Comparison of ENCODE assay signal across 8 mouse cellular contexts in the genomic region with DNA sequence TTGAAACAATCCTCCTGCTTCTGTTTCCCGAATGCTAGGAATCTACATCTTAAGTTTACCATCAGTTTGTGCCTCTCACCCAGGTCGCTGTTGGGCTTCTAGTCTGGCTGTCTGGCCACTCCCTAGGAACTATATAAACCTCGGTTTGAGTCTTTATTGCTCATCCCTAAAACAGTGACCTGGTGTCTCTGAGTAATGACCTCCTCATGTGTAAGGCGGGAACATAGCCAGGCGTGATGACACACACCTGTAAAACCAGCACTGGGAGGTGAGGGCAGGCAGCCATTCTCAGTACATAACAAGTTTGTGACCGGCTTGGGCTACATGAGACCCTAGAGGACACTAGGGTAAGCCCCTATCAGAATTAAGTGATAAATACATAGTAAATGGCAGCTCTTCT. TPM values are rescaled to one million over a fixed set of nuclear protein-coding genes. Genes with fewer than 3 reads are reported as not detected.
DNase-seq lines count a peak whose midpoint lies in the region; ATAC-seq and TF ChIP-seq lines count a peak whose summit lies in the region.

No protein-coding gene starts in this region.

- H3K9ac ChIP-seq in forebrain, embryonic 14.5 days (ENCODE audit: low read length) = peak overlapping the region; percentile 79; the same call in 1 of the 2 replicates
- peak overlapping the region; percentile 85; the same call in 1 of the 2 replicates for H3K9ac ChIP-seq in liver, embryonic 15.5 days

- no peak for DNase-seq in heart, embryonic 10.5 days (ENCODE audit: low spot score)
- no peak for DNase-seq in heart, postnatal 25 days (ENCODE audit: low spot score)
- no peak for DNase-seq in forebrain, embryonic 14.5 days (ENCODE audit: low spot score)
- DNase-seq in thymus, adult 2 months = no peak
- no peak for DNase-seq in left cerebral cortex, postnatal 10 days (ENCODE audit: extremely low spot score in 1 of 2, low spot score in 2 of 2)
- no peak for DNase-seq in spleen, postnatal 10 days (ENCODE audit: low spot score in 2 of 2)

- H3K4me3 ChIP-seq in heart, embryonic 10.5 days = peak overlapping the region; percentile 85; the same call in 1 of the 2 replicates
- H3K4me3 ChIP-seq in E14TG2a.4 (replicated peaks; ENCODE audit: low read length) = peak overlapping the region; percentile 95
- 0 out of 2 replicates have a peak overlapping the region, but pooled peaks have one; percentile 67 for H3K4me3 ChIP-seq in forebrain, embryonic 14.5 days (ENCODE audit: low read depth, low read length)
- H3K4me3 ChIP-seq in liver, embryonic 15.5 days (replicated peaks) = peak overlapping the region; percentile 79
- H3K4me3 ChIP-seq in thymus, adult 2 months (ENCODE audit: control insufficient read depth, insufficient read depth, low read length) = no peak overlapping the region

- TF ChIP-seq CTCF in E14TG2a.4 (conservative IDR thresholded peaks at IDR 0.05; ENCODE audit: low read length) = no peak
- TF ChIP-seq CTCF in thymus, adult 2 months (IDR thresholded peaks at IDR 0.05; ENCODE audit: borderline replicate concordance, control insufficient read depth, extremely low read depth, insufficient read depth, low read length, poor library complexity) = no peak

- peak overlapping the region; percentile 84 for H3K4me2 ChIP-seq in forebrain, embryonic 14.5 days (ENCODE audit: low read length)
- peak overlapping the region; percentile 88 for H3K4me2 ChIP-seq in liver, embryonic 15.5 days

- peaks cover 24% of the 10 kb centered on the region for H3K36me3 ChIP-seq in heart, embryonic 10.5 days
- peaks cover 32% of the 10 kb centered on the region for H3K36me3 ChIP-seq in E14TG2a.4 (ENCODE audit: insufficient read depth, low read length)
- H3K36me3 ChIP-seq in forebrain, embryonic 14.5 days (ENCODE audit: control insufficient read depth, insufficient read depth, low read length) = peaks cover 21% of the 10 kb centered on the region
- H3K36me3 ChIP-seq in liver, embryonic 15.5 days (replicated peaks) = peaks cover 23% of the 10 kb centered on the region
- peaks cover 5% of the 10 kb centered on the region; the same call in 1 of the 2 replicates for H3K36me3 ChIP-seq in thymus, adult 2 months (ENCODE audit: control insufficient read depth, insufficient read depth, low read length)

- H3K4me1 ChIP-seq in heart, embryonic 10.5 days = peaks cover 40% of the 10 kb centered on the region
- H3K4me1 ChIP-seq in E14TG2a.4 (replicated peaks; ENCODE audit: low read depth, low read length) = peaks cover 80% of the 10 kb centered on the region
- peaks cover 12% of the 10 kb centered on the region; the same call in 1 of the 2 replicates for H3K4me1 ChIP-seq in forebrain, embryonic 14.5 days (ENCODE audit: control insufficient read depth, insufficient read depth, low read length)
- peaks cover 46% of the 10 kb centered on the region for H3K4me1 ChIP-seq in liver, embryonic 15.5 days (replicated peaks)
- peaks cover 12% of the 10 kb centered on the region for H3K4me1 ChIP-seq in thymus, adult 2 months (replicated peaks; ENCODE audit: control insufficient read depth, insufficient read depth, low read length)

- H3K27ac ChIP-seq in heart, embryonic 10.5 days = peak overlapping the region; percentile 90
- no peak overlapping the region for H3K27ac ChIP-seq in forebrain, embryonic 14.5 days (ENCODE audit: low read depth, low read length)
- H3K27ac ChIP-seq in liver, embryonic 15.5 days (replicated peaks) = peak overlapping the region; percentile 87; the same call in 1 of the 2 replicates
- H3K27ac ChIP-seq in thymus, adult 2 months (ENCODE audit: control insufficient read depth, insufficient read depth, low read length) = no peak overlapping the region

- no peak for ATAC-seq in forebrain, embryonic 14.5 days
- no peak for ATAC-seq in liver, embryonic 15.5 days (ENCODE audit: insufficient read depth)

- no peak for TF ChIP-seq POLR2A in thymus, adult 2 months (IDR thresholded peaks at IDR 0.05; ENCODE audit: control insufficient read depth, extremely low read depth, insufficient read depth, low read length, poor library complexity)

- intact Hi-C loops in heart, postnatal 25 days (cut with DNase I) = no loop called here
- intact Hi-C loops in left cerebral cortex, postnatal 10 days (cut with DNase I) = no loop called here

- H3K27me3 ChIP-seq in heart, embryonic 10.5 days (ENCODE audit: insufficient read depth, poor library complexity, severe bottlenecking) = no peaks in the 10 kb centered on the region
- H3K27me3 ChIP-seq in E14TG2a.4 (ENCODE audit: insufficient read depth, low read length) = no peaks in the 10 kb centered on the region
- no peaks in the 10 kb centered on the region for H3K27me3 ChIP-seq in forebrain, embryonic 14.5 days (replicated peaks; ENCODE audit: control insufficient read depth, insufficient read depth, low read length)
- H3K27me3 ChIP-seq in liver, embryonic 15.5 days = no peaks in the 10 kb centered on the region
- H3K27me3 ChIP-seq in thymus, adult 2 months (ENCODE audit: control insufficient read depth, insufficient read depth, low read length) = no peaks in the 10 kb centered on the region

- WGBS in heart, embryonic 10.5 days = 70% methylated on average over 6 of the region's 6 CpGs
- 77% methylated on average over 6 of the region's 6 CpGs for WGBS in forebrain, embryonic 14.5 days
- WGBS in liver, embryonic 15.5 days (ENCODE audit: insufficient replicate concordance) = 67% methylated on average over 6 of the region's 6 CpGs
- WGBS in thymus, adult 2 months = 81% methylated on average over 6 of the region's 6 CpGs

- no peaks in the 10 kb centered on the region for H3K9me3 ChIP-seq in heart, embryonic 10.5 days
- no peaks in the 10 kb centered on the region for H3K9me3 ChIP-seq in E14TG2a.4 (ENCODE audit: low read length)
- no peaks in the 10 kb centered on the region for H3K9me3 ChIP-seq in forebrain, embryonic 14.5 days (replicated peaks; ENCODE audit: control insufficient read depth, low read length)
- no peaks in the 10 kb centered on the region for H3K9me3 ChIP-seq in liver, embryonic 15.5 days (replicated peaks)

RNA-seq across cellular contexts. Expression of a gene that starts 3.1 kb away (rescaled TPM):
- 76.6 and 84.1 TPM in 2 replicates for polyA plus RNA-seq in heart, embryonic 10.5 days (2016; fragmentation: Nextera tagmentation; extraction: Ambion mirVana)
- total RNA-seq in heart, postnatal 25 days (2021) = 100 to 1,000 TPM; 270 to 283 TPM
- polyA plus RNA-seq in forebrain, embryonic 14.5 days (2014; fragmentation: Nextera tagmentation; extraction: Ambion mirVana) = 50.8 and 56.9 TPM in 2 replicates
- polyA plus RNA-seq in liver, embryonic 15.5 days (2015; fragmentation: Nextera tagmentation; extraction: Ambion mirVana) = 36.2 and 40.8 TPM in 2 replicates
- polyA plus RNA-seq in thymus, adult 2 months (2012; rRNA removed) = 565 and 739 TPM in 2 replicates
- 100 to 1,000 TPM; 204 TPM for total RNA-seq in left cerebral cortex, postnatal 10 days (2021)

RNA-seq across cellular contexts. Expression of a gene that starts 11.5 kb away (rescaled TPM):
- 163 and 277 TPM in 2 replicates for polyA plus RNA-seq in heart, embryonic 10.5 days (2016; fragmentation: Nextera tagmentation; extraction: Ambion mirVana)
- total RNA-seq in heart, postnatal 25 days (2021) = 1,000 to 10,000 TPM; 2,700 to 2,749 TPM
- polyA plus RNA-seq in forebrain, embryonic 14.5 days (2014; fragmentation: Nextera tagmentation; extraction: Ambion mirVana) = 4.8 and 5.5 TPM in 2 replicates
- polyA plus RNA-seq in liver, embryonic 15.5 days (2015; fragmentation: Nextera tagmentation; extraction: Ambion mirVana) = 5.6 and 7.7 TPM in 2 replicates
- 28.1 and 85.8 TPM in 2 replicates for polyA plus RNA-seq in thymus, adult 2 months (2012; rRNA removed)
- total RNA-seq in left cerebral cortex, postnatal 10 days (2021) = 1 to 10 TPM; 3.6 to 4.1 TPM

RNA-seq across cellular contexts. Expression of a gene that starts 25.9 kb away (rescaled TPM):
- 8.6 and 9.5 TPM in 2 replicates for polyA plus RNA-seq in heart, embryonic 10.5 days (2016; fragmentation: Nextera tagmentation; extraction: Ambion mirVana)
- 10 to 100 TPM; 27.7 to 31.0 TPM for total RNA-seq in heart, postnatal 25 days (2021)
- polyA plus RNA-seq in forebrain, embryonic 14.5 days (2014; fragmentation: Nextera tagmentation; extraction: Ambion mirVana) = 27.4 and 29.0 TPM in 2 replicates
- polyA plus RNA-seq in liver, embryonic 15.5 days (2015; fragmentation: Nextera tagmentation; extraction: Ambion mirVana) = 4.2 and 4.5 TPM in 2 replicates
- 16.8 and 18.6 TPM in 2 replicates for polyA plus RNA-seq in thymus, adult 2 months (2012; rRNA removed)
- total RNA-seq in left cerebral cortex, postnatal 10 days (2021) = 10 to 100 TPM; 43.5 to 50.7 TPM

RNA-seq across cellular contexts. Expression of a gene that starts 36.3 kb away (rescaled TPM):
- 122 and 127 TPM in 2 replicates for polyA plus RNA-seq in heart, embryonic 10.5 days (2016; fragmentation: Nextera tagmentation; extraction: Ambion mirVana)
- total RNA-seq in heart, postnatal 25 days (2021) = 10 to 100 TPM; 54.6 to 56.6 TPM
- polyA plus RNA-seq in forebrain, embryonic 14.5 days (2014; fragmentation: Nextera tagmentation; extraction: Ambion mirVana) = 191 and 256 TPM in 2 replicates
- polyA plus RNA-seq in liver, embryonic 15.5 days (2015; fragmentation: Nextera tagmentation; extraction: Ambion mirVana) = 43.3 and 44.4 TPM in 2 replicates
- 131 and 157 TPM in 2 replicates for polyA plus RNA-seq in thymus, adult 2 months (2012; rRNA removed)
- total RNA-seq in left cerebral cortex, postnatal 10 days (2021) = 10 to 100 TPM; 72.1 to 73.3 TPM

RNA-seq across cellular contexts. Expression of a gene that starts 36.6 kb away (rescaled TPM):
- 212 and 246 TPM in 2 replicates for polyA plus RNA-seq in heart, embryonic 10.5 days (2016; fragmentation: Nextera tagmentation; extraction: Ambion mirVana)
- total RNA-seq in heart, postnatal 25 days (2021) = 10 to 100 TPM; 54.1 to 56.7 TPM
- polyA plus RNA-seq in forebrain, embryonic 14.5 days (2014; fragmentation: Nextera tagmentation; extraction: Ambion mirVana) = 376 and 384 TPM in 2 replicates
- 42.0 and 44.0 TPM in 2 replicates for polyA plus RNA-seq in liver, embryonic 15.5 days (2015; fragmentation: Nextera tagmentation; extraction: Ambion mirVana)
- 42.4 and 47.1 TPM in 2 replicates for polyA plus RNA-seq in thymus, adult 2 months (2012; rRNA removed)
- 100 to 1,000 TPM; 176 to 206 TPM for total RNA-seq in left cerebral cortex, postnatal 10 days (2021)

Comparison
In these comparisons a context has a peak if more than half of its experiments do, and no peak if none do; other contexts are left out.
1. H3K27ac ChIP-seq: peak in heart, embryonic 10.5 days (single experiment) and liver, embryonic 15.5 days (single experiment); none in forebrain, embryonic 14.5 days (single experiment) and thymus, adult 2 months (single experiment).